Mouse (Mus musculus): ENCODE results near the gene Ckap2l. TPM values are rescaled to one million over a fixed set of nuclear protein-coding genes. Genes with fewer than 3 reads are reported as not detected.
A peak's percentile ranks its signal among the peaks of the same experiment; 100 is the strongest.

Gene Ckap2l
- 1 to 10 TPM; 1.3 to 2.1 TPM for total RNA-seq (2021)
- long read RNA-seq, experiment 1, partial matches to known transcripts: 0 of 1 reads
- long read RNA-seq, experiment 1, other reads (novel, unspliced or antisense): 0 of 1 reads
- long read RNA-seq, experiment 2, partial matches to known transcripts: 1 of 3 reads
- long read RNA-seq, experiment 2, other reads (novel, unspliced or antisense): 2 of 3 reads

DNA sequence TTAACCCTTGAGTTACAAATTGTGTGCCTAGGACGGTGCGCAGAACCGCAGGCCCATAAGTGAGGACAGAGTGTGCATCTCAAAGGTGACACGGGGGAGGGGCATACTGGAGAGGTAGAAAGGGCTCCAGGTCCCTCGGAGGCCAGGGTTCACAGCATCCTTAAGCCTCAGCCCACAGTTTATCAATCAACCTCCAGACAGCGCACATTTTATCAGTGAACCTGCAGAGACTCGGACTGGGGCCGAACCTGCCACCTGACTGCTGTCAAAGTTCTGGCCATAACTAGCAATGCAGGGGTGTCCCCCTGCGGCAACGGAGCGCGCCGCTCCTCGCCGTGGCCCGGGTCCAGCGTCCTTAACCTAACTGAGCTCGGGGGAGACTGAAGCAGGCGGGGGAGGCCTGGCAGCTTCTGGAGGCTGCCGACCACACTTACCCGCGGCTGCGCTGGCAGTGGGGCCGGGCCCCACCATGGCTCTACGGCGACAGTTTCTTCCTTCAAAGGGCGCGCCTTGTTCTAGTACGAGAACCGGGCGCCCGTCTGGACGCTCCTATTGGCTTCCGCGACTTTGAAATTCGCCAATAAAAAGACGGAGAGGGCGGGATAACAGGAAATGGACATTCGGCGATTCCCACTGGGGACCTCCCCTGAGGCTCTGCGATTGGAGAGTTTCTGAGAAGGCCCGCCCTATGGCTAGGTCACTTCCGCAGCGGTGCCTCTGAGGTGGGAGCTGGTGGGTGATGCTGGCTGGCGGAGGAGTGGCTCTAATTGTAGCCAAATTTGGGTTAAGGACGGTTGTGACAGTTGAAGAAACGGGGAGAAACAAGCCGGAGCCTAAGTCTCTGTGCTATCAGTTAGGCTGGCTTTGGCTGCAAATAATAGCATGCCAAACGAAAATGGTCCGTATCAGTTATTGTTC is at the start of gene Ckap2l:
TSS of gene Ckap2l (minus strand) at position 542 of the 918 bp plus-strand sequence.
- DNase-seq (ENCODE audit: low spot score in 2 of 2): peak; percentile 97 to 99

DNA sequence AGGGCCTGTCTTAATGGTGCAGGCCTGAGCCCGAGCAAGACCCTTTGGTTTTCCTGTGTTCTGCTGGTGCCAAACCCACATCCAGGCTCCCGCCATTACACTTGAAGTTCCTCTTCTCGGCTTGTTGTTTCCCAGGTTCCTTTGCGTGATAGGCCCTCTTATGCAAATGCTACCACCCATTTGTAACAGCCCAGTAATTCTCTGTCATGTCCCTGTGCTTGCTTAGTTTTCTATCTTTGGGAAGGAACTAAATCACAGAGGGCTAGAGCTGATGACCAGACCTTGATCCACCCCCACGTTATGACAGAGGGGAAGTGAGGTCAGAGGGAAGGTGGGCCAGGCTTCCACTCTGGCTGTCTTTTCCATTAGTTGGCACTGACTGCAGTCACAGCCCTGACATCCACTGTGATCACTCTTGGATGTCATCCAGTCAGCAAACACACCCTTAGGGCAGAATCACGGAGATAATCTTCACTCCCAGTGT is 41.2 kb upstream of the Ckap2l start:
- DNase-seq (ENCODE audit: low spot score in 2 of 2): no peak

GRCm38 (mm10) chr2:129333471-129333870 is 36.5 kb upstream of the Ckap2l start:
- DNase-seq (ENCODE audit: low spot score in 2 of 2): no peak

DNA sequence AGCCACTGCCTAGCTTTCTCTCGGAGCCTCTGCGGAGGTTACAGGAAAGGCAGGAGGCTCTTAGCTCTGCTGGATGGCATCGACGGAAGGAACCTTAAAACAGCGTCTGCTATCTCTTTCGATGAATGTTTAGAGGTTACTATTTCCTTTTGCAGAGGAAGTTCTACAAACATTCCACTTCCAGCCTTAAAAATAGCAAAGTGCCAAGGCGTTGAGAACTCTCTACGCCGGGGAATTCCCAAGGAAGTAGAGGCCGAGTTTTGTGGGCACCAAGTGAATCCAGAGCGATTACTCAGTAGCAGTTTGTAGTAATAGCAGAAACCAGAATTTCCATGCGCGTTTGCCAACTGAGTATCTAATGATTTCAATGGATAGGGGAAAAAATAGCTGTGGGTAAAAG is 33.5 kb upstream of the Ckap2l start:
- DNase-seq (ENCODE audit: low spot score in 2 of 2): no peak

DNA sequence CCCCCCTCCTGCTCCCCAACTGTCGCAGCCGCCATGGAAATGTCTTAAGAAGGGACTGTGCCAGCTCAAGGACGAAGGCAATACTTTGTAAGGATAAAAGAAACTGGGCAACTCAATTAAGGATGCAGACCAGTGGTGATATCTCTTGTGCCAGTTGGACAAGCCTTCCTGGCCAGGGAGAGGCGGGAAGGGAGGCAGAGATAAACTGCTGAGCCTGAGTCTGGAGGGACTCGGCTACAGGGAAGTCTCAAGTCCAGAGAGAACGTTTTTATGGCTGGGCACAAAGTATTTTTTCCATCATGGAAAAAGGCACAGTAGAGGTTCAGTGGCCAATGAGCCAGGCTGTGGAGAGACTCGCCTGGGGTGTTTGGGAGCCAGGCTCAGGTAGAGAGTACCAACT is 33.0 kb upstream of the Ckap2l start:
- DNase-seq (ENCODE audit: low spot score in 2 of 2): no peak

DNA sequence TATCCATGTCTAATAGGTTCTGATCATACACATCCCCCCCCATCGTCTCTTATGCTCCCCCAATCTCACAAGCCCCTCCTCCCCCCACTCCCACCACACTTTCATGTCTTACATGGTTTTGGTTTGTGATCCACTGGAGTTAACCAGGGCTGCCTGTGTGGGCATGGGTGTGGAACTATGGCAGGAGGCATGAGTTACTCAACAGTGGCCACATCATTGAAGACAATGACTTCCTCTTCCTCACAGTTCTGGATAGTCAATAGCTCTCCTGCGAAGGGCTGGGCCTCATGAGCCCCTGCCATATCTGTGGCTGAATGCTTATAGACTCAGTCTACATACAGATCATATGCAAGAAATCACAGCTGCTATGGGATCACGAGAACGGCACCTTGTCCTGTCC is 31.2 kb upstream of the Ckap2l start:
- DNase-seq (ENCODE audit: low spot score in 2 of 2): no peak

GRCm38 (mm10) chr2:129324216-129324615 is 27.2 kb upstream of the Ckap2l start:
- DNase-seq (ENCODE audit: low spot score in 2 of 2): no peak

GRCm38 (mm10) chr2:129322117-129322635 is 25.2 kb upstream of the Ckap2l start:
- DNase-seq (ENCODE audit: low spot score in 2 of 2): no peak

DNA sequence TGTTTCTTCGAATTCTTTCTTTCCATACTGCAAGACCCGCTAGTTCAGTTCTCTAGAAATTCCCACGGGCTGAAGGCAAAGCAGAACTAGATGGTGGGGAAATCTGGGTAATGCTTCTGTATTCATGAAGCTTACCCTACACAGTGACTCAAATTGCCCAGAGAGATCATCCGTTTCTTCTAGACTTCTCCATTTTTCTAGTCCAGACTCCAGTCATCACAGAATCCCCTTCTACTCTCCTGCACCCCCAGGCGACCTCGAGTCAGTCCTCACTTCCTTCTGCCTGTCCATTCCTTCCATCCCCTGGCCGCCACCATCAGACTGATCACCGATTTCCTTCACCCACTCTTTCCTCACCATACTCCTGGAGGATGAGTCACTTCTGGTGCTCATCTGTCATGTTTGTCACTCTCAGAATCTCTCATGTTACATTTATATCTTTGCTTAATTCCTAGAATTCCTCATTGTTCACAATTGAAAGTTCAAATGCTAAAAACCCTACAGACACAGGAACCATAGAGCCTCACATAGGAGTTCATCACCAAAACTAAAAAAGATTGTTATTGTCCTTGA is 23.1 kb upstream of the Ckap2l start:
- DNase-seq (ENCODE audit: low spot score in 2 of 2): peak in 1 of 2 experiments; percentile 9

DNA sequence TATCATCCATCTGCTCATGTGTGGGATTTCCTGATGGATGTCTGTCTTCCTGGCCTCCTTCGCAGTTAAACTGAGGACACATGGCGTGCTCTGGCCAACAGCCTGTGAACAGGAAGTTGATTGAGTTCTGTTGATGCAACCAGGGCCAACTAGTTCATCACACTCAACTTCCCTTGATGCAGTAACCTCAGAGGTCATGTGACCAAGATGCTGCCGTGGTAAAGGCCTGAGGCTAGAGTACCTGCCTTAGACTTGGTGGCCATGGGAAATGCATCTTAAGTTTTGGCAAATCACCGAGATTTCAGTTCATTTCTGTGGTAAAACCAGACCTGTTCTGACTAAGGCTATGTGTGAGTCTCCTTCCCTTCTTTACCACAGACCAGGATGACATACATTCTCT is 18.8 kb upstream of the Ckap2l start:
- DNase-seq (ENCODE audit: low spot score in 2 of 2): no peak

DNA sequence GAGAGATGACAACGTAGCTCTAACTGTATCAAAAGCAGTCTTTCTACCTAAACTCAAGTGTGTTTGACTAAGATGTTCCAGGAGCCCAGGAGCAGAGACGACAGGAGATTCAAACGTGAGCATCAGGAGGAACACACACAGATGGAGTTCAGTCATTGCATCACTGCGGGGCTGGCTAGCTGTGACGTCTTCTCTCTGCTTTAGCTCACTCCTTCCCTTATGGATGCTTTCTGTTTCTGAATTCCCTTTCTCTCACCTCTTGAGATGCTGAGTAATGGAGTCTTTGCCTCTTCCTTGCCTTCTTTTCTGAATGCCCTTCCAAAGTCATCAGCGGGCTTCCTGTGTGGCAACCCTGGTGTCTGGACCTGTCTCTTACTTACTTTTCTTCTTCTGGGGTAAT is 17.9 kb upstream of the Ckap2l start:
- DNase-seq (ENCODE audit: low spot score in 2 of 2): no peak

DNA sequence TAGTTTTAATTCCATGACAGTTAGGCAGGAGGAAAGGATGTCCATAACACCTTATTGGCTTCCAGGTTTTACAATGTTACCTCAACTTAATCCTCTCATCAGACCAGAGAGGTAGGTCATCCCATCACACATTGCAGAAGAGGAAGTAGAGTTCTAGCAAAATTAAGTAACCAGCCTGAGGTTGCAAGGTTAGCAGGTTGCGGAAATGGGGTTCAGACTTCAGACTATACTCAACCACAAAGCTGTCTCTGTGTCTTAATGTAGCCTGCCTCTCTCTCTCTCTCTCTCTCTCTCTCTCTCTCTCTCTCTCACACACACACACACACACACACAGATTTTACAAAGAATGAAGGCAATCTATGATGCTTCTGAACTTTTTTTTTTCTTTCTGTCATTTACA is 16.9 kb upstream of the Ckap2l start:
- no peak for DNase-seq (ENCODE audit: low spot score in 2 of 2)

GRCm38 (mm10) chr2:129309836-129310235 is 12.8 kb upstream of the Ckap2l start, which contains the start of gene Il1a:
TSS of gene Il1a (minus strand) at chr2:129309972.
- DNase-seq (ENCODE audit: low spot score in 2 of 2): no peak

DNA sequence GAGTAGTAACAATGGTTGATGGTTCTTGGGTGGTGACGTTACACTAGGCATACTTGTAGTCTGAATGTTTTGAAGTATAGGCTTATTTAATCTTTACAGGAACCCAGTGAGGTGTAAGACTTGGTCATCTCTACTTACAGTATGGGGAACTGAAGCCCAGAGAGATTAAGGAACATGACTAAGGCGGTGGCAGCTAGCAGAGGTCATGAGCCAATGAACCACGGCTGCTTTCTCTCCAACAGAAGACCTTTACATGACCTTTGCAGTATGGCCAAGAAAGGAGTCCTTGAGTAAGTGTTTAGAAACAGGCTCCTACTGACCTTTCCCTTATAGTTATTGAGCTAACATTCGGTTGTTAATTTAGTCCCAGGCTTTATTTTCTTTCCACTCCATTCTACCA is 9.0 kb upstream of the Ckap2l start:
- no peak for DNase-seq (ENCODE audit: low spot score in 2 of 2)

DNA sequence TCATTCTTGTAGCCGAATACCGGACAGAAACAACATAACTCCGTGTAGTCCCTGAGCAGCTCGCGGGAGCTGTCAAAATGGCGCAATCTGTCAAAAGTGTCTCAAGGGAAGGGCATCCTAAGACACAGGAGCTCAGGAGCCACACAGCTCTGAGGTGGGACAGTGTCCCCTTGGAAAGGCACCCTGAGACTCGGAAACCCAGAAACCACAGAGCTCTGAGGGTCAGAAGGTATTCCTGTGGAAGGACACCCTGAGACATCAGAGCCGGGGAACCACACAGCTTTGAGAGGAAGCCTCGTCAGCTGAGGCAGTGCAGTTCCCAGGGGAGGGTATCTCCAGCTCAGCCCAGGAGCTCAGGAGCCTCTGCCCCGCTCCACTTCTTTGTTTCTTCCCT is 574 bp upstream of the Ckap2l start:
- no peak for DNase-seq (ENCODE audit: low spot score in 2 of 2)

DNA sequence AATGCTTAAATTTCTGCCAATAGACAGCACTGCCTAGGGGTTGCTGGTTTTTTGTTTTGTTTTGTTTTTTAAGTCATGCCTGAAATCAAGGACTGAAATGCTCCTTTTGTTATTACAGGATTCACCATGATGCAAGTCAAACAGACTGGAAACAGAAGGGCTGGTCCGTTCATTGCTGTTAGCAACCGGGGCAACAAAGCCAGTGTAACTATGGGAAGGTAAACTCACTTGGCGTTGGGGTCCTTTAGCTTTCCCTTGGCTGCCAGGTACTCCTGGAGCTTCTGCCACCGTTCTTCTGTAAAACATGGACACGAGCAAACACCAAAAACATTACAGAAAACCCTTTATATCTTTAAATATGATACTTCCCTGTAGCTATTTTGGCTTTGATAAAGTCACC is 926 bp downstream of the Ckap2l start:
- no peak for DNase-seq (ENCODE audit: low spot score in 2 of 2)

DNA sequence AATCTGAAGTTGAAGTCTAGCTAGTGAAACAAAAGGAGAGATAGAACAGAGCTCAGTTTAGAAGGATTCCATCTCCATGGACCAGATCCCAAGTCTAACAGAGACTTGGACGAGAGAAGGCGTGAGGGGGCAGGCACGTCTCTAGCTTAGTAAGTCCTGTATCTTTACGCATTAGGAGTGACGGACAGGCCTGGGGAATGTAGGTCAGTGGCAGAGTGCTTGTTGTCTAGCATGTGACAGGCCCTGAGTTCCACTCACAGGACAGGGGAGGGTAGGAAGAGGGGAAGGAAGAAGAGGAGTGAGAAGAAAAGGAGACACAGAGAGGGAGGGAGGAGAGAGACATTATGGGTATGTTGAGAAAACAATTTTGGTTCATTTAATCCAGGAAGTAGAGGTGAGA is 1.9 kb downstream of the Ckap2l start:
- no peak for DNase-seq (ENCODE audit: low spot score in 2 of 2)

DNA sequence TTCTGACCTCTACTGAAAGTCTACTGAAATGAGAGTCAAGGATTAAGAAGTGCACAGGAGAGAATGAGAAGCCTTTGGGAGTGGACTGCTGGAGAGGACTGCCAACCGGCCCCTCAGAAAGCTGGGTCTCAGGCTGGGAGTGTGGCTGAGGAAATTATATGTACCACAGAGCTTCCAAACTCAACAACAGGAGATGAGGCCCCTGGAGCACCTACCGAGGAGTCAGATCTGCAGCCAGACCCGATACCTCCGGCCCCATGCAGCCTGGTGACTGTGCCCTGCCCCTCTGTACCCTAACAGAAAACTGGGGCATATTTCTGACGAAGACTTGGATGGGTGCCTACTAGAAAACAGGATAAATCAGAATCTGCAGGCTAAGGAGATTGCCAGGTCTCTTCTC is 23.2 kb downstream of the Ckap2l start:
- DNase-seq (ENCODE audit: low spot score in 2 of 2): no peak

GRCm38 (mm10) chr2:129270621-129271020 is 26.4 kb downstream of the Ckap2l start:
- no peak for DNase-seq (ENCODE audit: low spot score in 2 of 2)

- DNase-seq (ENCODE audit: low spot score in 2 of 2): no peak
Measured at GRCm38 (mm10) chr2:129269986-129270385, 27.0 kb downstream of the Ckap2l start.

- no peak for DNase-seq (ENCODE audit: low spot score in 2 of 2)
Measured at GRCm38 (mm10) chr2:129269161-129269643, 27.8 kb downstream of the Ckap2l start.

DNA sequence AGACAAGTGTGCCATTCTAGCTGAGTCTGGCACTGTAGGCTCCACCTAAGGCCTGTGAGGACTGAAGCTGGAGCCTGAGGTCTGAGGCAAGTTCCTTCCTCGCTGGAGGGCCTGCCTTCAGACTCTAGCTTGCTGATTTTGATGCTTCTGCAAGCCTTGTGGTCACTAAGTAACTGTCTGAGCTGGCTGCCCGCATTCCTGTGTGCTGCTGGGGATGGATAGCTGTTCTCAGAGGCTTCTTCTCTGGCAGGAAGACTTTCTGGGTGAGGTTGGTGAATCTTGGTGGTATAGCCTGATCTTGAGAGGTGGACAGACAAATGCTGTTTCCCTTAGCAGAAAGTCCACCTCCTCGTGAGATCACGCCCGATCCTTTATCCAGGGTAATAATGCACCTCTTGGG is 29.3 kb downstream of the Ckap2l start:
- peak in 1 of 2 experiments; percentile 10 for DNase-seq (ENCODE audit: low spot score in 2 of 2)

All from layer of hippocampus, postnatal 14 days (tissue).